In genomic region chr8:83664931-83665625, GRCm38 (mm10) we compare ENCODE assay signal across 7 mouse cellular contexts. TPM values are rescaled to one million over a fixed set of nuclear protein-coding genes. Genes with fewer than 3 reads are reported as not detected.
DNase-seq lines count a peak whose midpoint lies in the region; ATAC-seq lines count a peak whose summit lies in the region.

No protein-coding gene starts in this region.

- no peak overlapping the region for H3K4me3 ChIP-seq in heart, embryonic 12.5 days
- H3K4me3 ChIP-seq in embryonic facial prominence, embryonic 12.5 days: no peak overlapping the region

- peaks cover 15% of the 10 kb centered on the region; the same call in 1 of the 2 replicates for H3K27me3 ChIP-seq in heart, embryonic 12.5 days (replicated peaks)
- peaks cover 11% of the 10 kb centered on the region for H3K27me3 ChIP-seq in embryonic facial prominence, embryonic 12.5 days

- H3K4me2 ChIP-seq in heart, embryonic 12.5 days: no peak overlapping the region
- no peak overlapping the region for H3K4me2 ChIP-seq in embryonic facial prominence, embryonic 12.5 days (replicated peaks)

- peaks cover 18% of the 10 kb centered on the region for H3K36me3 ChIP-seq in heart, embryonic 12.5 days
- H3K36me3 ChIP-seq in embryonic facial prominence, embryonic 12.5 days: peaks cover 19% of the 10 kb centered on the region

- WGBS in heart, embryonic 12.5 days: 67% methylated on average over 2 of the region's 2 CpGs
- 24% methylated on average over 2 of the region's 2 CpGs for WGBS in embryonic facial prominence, embryonic 12.5 days

- H3K4me1 ChIP-seq in heart, embryonic 12.5 days (replicated peaks): peaks cover 62% of the 10 kb centered on the region
- peaks cover 66% of the 10 kb centered on the region for H3K4me1 ChIP-seq in embryonic facial prominence, embryonic 12.5 days

- ATAC-seq in heart, embryonic 12.5 days (ENCODE audit: insufficient number of reproducible peaks, low FRiP score): no peak
- no peak for ATAC-seq in embryonic facial prominence, embryonic 12.5 days (ENCODE audit: insufficient number of reproducible peaks, insufficient read depth, low FRiP score, low TSS enrichment)

- DNase-seq in heart, postnatal 14 days: peak; percentile 47 to 62
- peak; percentile 57 for DNase-seq in Muller cell, postnatal 12 days (ENCODE audit: inconsistent ontology term)
- peak; percentile 83 to 87 for DNase-seq in kidney, postnatal 4 days
- DNase-seq in cerebellum, postnatal 4 days (ENCODE audit: low spot score in 2 of 2): no peak
- DNase-seq in frontal cortex, postnatal 14 days (ENCODE audit: low spot score in 2 of 2): no peak

- H3K9ac ChIP-seq in heart, embryonic 12.5 days: no peak overlapping the region
- no peak overlapping the region for H3K9ac ChIP-seq in embryonic facial prominence, embryonic 12.5 days

- intact Hi-C loops in heart, postnatal 14 days (cut with DNase I): loop anchor here (5.0 to 10.0 kb wide), 3 partner anchors 32 to 117 kb away; partner anchors contain the start of gene Pkn1

- no peak overlapping the region for H3K27ac ChIP-seq in heart, embryonic 12.5 days (ENCODE audit: poor library complexity, severe bottlenecking)
- peak overlapping the region; percentile 83 for H3K27ac ChIP-seq in embryonic facial prominence, embryonic 12.5 days

- no peaks in the 10 kb centered on the region for H3K9me3 ChIP-seq in heart, embryonic 12.5 days (replicated peaks)
- no peaks in the 10 kb centered on the region for H3K9me3 ChIP-seq in embryonic facial prominence, embryonic 12.5 days

RNA-seq across cellular contexts. Expression of gene Ptger1, which starts 1.4 kb away (rescaled TPM):
- under 1 TPM; 0.44 to 0.53 TPM for total RNA-seq in heart, postnatal 14 days (2021)
- polyA plus RNA-seq in heart, embryonic 12.5 days (2016; fragmentation: Nextera tagmentation; extraction: Ambion mirVana): 0.32 and 0.60 TPM in 2 replicates
- 0.87 and 1.1 TPM in 2 replicates for polyA plus RNA-seq in embryonic facial prominence, embryonic 12.5 days (2016; fragmentation: Nextera tagmentation; extraction: Ambion mirVana)

RNA-seq across cellular contexts. Expression of gene Gipc1, which starts 12.6 kb away (rescaled TPM):
- 10 to 100 TPM; 34.1 to 34.6 TPM for total RNA-seq in heart, postnatal 14 days (2021)
- 175 and 180 TPM in 2 replicates for polyA plus RNA-seq in heart, embryonic 12.5 days (2016; fragmentation: Nextera tagmentation; extraction: Ambion mirVana)
- polyA plus RNA-seq in embryonic facial prominence, embryonic 12.5 days (2016; fragmentation: Nextera tagmentation; extraction: Ambion mirVana): 207 and 212 TPM in 2 replicates

RNA-seq across cellular contexts. Expression of gene Pkn1, which starts 33.9 kb away (rescaled TPM):
- total RNA-seq in heart, postnatal 14 days (2021): 10 to 100 TPM; 60.5 to 61.1 TPM
- 24.4 and 28.7 TPM in 2 replicates for polyA plus RNA-seq in heart, embryonic 12.5 days (2016; fragmentation: Nextera tagmentation; extraction: Ambion mirVana)
- 35.1 and 36.1 TPM in 2 replicates for polyA plus RNA-seq in embryonic facial prominence, embryonic 12.5 days (2016; fragmentation: Nextera tagmentation; extraction: Ambion mirVana)

RNA-seq across cellular contexts. Expression of gene Ddx39, which starts 49.9 kb away (rescaled TPM):
- total RNA-seq in heart, postnatal 14 days (2021): 10 to 100 TPM; 24.1 to 26.0 TPM
- 117 and 128 TPM in 2 replicates for polyA plus RNA-seq in heart, embryonic 12.5 days (2016; fragmentation: Nextera tagmentation; extraction: Ambion mirVana)
- polyA plus RNA-seq in embryonic facial prominence, embryonic 12.5 days (2016; fragmentation: Nextera tagmentation; extraction: Ambion mirVana): 147 and 152 TPM in 2 replicates

RNA-seq across cellular contexts. Expression of gene Dnajb1, which starts 57.1 kb away (rescaled TPM):
- 10 to 100 TPM; 13.9 to 18.2 TPM for total RNA-seq in heart, postnatal 14 days (2021)
- 45.1 and 47.4 TPM in 2 replicates for polyA plus RNA-seq in heart, embryonic 12.5 days (2016; fragmentation: Nextera tagmentation; extraction: Ambion mirVana)
- polyA plus RNA-seq in embryonic facial prominence, embryonic 12.5 days (2016; fragmentation: Nextera tagmentation; extraction: Ambion mirVana): 69.0 and 75.4 TPM in 2 replicates

Comparison
In these comparisons a context has a peak if more than half of its experiments do, and no peak if none do; other contexts are left out.
1. DNase-seq: peak in heart, postnatal 14 days (2 of 2), Muller cell, postnatal 12 days (single experiment) and kidney, postnatal 4 days (2 of 2); none in cerebellum, postnatal 4 days (0 of 2) and frontal cortex, postnatal 14 days (0 of 2).